Comparison of ENCODE assay signal across 17 mouse cellular contexts in the genomic region with DNA sequence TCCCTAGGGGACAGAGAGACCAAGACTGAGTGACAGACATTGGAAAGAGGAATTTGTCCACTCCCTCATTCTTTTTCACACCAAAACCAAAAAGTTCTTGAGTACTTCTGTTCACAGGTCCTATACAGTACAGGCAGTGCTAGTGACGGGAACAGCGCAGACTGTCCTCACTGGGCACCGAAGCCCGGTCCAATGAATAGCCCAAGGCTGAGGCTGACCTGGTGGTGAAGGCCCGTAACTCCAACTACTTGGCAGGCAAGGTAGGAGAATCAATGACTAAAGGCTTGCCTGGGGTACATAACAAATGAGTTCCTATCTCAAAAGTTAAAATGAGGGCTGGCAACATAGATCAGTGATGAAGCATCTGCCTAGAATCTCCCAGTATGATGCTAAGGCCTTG. TPM values are rescaled to one million over a fixed set of nuclear protein-coding genes. Genes with fewer than 3 reads are reported as not detected.
"Had no signal": no experiment of that assay in that cellular context is flagged by ENCODE, and none has a peak within 500 bp of the region (broad histone marks: within the 10 kb centered on the region; RNA-seq: fewer than 3 reads in every experiment).

No protein-coding gene starts in this region.

- H3K4me3 ChIP-seq: layer of hippocampus, adult 2 months; limb, embryonic 10.5 days; limb, embryonic 13.5 days; liver, embryonic 13.5 days; midbrain, embryonic 12.5 days; myocyte had no signal

- H3K4me1 ChIP-seq: limb, embryonic 13.5 days; liver, embryonic 13.5 days had no signal

- H3K36me3 ChIP-seq: limb, embryonic 10.5 days; limb, embryonic 13.5 days; liver, embryonic 13.5 days; midbrain, embryonic 12.5 days had no signal

- H3K4me2 ChIP-seq: limb, embryonic 13.5 days; liver, embryonic 13.5 days; lung, embryonic 14.5 days; midbrain, embryonic 12.5 days had no signal

- H3K9me3 ChIP-seq: limb, embryonic 10.5 days; liver, embryonic 13.5 days; midbrain, embryonic 12.5 days had no signal

- H3K9ac ChIP-seq: limb, embryonic 13.5 days; liver, embryonic 13.5 days; liver, postnatal 0 days; lung, embryonic 14.5 days; midbrain, embryonic 12.5 days had no signal

- H3K27ac ChIP-seq: kidney, postnatal 0 days; layer of hippocampus, adult 2 months; limb, embryonic 10.5 days; limb, embryonic 13.5 days; liver, embryonic 13.5 days; midbrain, embryonic 12.5 days; stomach, postnatal 0 days had no signal

RNA-seq across cellular contexts. Expression of a gene that starts 12.0 kb away (rescaled TPM):
- total RNA-seq: liver, adult 2 months; megakaryocyte progenitor cell, adult 5-6 weeks; megakaryocyte-erythroid progenitor cell, adult 5-6 weeks; monocyte, adult 5-6 weeks had no signal
- polyA plus RNA-seq: kidney, adult 2 months; kidney, embryonic 14.5 days; liver, adult 2 months; lung, embryonic 14.5 days; stomach, embryonic 14.5 days had no signal
